Mouse (Mus musculus) cerebellum, adult 2 months (tissue): ENCODE measurements around the gene Kremen1. TPM values are rescaled to one million over a fixed set of nuclear protein-coding genes. Genes with fewer than 3 reads are reported as not detected.

Experiments
- DNase-seq, 2 experiments: peaks; one replicate each; pipeline ENCODE4 v3.0.0; 2021
- H3K27ac ChIP-seq: fragments of 200-500 bp; 2 replicates; pipeline ENCODE4 v1.5.1; 2012; ENCODE audit warnings: low read length, control low read depth, inconsistent platforms; ENCODE audit not compliant: insufficient read depth
- H3K27me3 ChIP-seq: fragments of 200-500 bp; 2 replicates; pipeline ENCODE4 v1.6.1; 2012; ENCODE audit warnings: inconsistent platforms, mild to moderate bottlenecking, low read length, moderate library complexity; ENCODE audit not compliant: control insufficient read depth, insufficient read depth
- H3K4me1 ChIP-seq: fragments of 200-500 bp; 2 replicates; pipeline ENCODE4 v1.6.1; 2011; ENCODE audit warnings: low read length; ENCODE audit not compliant: control insufficient read depth, insufficient read depth
- H3K4me3 ChIP-seq: fragments of 200-500 bp; replicated peaks from 2 replicates; pipeline ENCODE3; 2011; ENCODE audit warnings: mild to moderate bottlenecking, low read depth, low read length, control low read depth; ENCODE audit not compliant: insufficient read depth
- CTCF ChIP-seq: fragments of 200-500 bp; IDR thresholded peaks from 2 replicates; pipeline ENCODE4 v1.5.1; 2011; ENCODE audit warnings: low read depth, mild to moderate bottlenecking, control low read depth, low read length, moderate library complexity, borderline replicate concordance; ENCODE audit not compliant: insufficient read depth
- POLR2A ChIP-seq: fragments of 200-500 bp; IDR thresholded peaks from 2 replicates; pipeline ENCODE4 v1.6.1; 2011; ENCODE audit warnings: low read length, control low read depth, borderline replicate concordance; ENCODE audit not compliant: insufficient read depth
- WGBS: fragments of 180-500 bp; shearing (Covaris S2); methylation state at CpG from one replicate; pipeline ENCODE4 v1.1.7; 2018; 5-methylcytosine and 5-hydroxymethylcytosine counted together
- polyA plus RNA-seq: library from polyadenylated mRNA; depleted of rRNA; stranded (reverse); fragments of >200 nt; gene quantifications from 2 replicates; pipeline ENCODE4 v1.2.3, GENCODE M21; 2012

Gene Kremen1
- polyA plus RNA-seq, 1 experiment: 8.6 TPM

DNA sequence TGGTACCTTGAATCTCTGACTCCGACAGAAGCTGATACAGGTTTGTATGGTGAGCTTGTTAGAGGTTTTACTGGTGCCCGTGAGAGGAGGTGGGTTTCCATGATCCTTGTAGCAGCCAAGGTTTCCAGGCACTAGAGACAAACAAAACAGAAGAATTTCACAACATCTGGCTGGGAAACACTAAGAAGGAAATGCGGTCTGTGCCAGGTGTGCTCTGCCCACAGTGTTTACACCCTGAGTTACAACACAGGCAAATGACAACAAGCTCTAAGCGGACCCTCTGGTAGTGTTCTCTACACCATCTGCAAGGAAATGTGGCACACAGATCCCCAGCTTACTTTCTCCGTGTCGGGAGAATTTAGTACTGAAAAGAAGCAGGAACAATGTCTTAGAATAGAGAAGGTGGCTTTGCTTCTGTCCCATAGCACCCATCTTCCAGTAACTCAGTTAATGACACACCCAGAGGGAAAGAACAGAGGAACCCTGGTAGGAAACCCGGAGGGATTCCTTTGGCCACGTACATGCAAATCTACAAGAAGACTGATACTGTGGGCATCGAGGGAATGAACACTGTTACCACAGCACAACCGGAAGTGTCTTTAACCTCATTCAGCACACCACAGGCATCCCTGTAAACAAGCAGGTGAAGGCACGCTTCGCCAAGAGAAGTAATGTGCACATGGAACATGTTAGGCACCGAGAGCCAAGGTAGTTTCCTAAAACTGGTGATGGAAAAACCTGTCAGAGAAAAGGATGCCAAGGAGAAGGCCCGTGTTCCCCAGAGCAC, 45.8 kb downstream of the Kremen1 start:
- no peak for DNase-seq
- no peak overlapping the region for H3K4me3 ChIP-seq
- H3K27ac ChIP-seq: no peak overlapping the region
- 70% methylated on average over 14 of the region's 14 CpGs for WGBS
- no peaks in the 10 kb centered on the region for H3K4me1 ChIP-seq
- TF ChIP-seq CTCF (no peak), POLR2A (no peak)
- H3K27me3 ChIP-seq: no peaks in the 10 kb centered on the region

DNA sequence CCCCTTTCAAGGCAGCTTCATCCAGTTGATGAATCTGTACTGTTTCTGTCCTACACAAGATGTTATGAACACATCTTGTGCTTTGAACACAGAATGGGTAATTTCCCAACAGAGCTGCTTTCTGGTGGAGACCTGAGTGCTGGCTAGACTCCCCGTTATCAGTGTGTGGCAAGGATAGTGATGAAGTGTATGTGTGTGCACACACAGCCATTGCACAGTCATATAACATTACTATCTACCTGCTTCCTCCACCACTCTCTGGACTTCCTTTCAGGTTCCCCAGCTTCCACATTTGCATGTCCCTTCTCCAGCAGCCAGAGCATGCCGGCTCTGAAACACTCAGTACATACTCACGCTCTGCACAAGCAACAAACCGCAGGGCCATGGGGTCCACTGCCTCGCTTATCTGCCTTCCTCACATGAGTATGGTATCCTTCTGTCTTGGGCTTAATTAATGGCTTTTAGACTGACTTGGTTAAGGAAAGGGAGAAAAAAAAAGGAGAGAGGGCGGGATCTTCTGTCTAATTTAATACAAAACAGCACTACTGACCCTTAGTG, 46.8 kb downstream of the Kremen1 start:
- WGBS: 90% methylated on average over 6 of the region's 6 CpGs
- Histone ChIP-seq H3K4me3 (no peak overlapping the region), H3K27ac (no peak overlapping the region), H3K4me1 (no peaks in the 10 kb centered on the region), H3K27me3 (no peaks in the 10 kb centered on the region)
- TF ChIP-seq CTCF (no peak), POLR2A (no peak)
- DNase-seq: no peak

DNA sequence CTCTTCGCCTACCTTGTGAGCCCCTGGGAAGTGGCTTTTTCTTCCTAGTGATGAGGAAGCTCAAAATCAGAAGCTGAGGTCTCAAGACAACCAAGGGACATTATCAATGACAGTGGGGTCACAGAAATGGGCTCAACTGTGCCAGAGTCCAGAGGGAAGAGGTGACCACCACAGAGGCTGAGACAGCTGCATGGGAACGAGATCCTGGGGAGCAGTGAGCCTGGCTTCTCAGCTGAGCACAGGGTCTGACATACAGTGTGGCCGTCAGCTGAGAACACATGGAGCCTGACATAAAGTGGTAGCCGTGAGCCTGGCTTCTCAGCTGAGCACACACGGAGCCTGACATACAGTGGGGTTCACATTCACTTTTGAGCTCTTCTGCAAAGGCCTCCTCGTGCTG, 58.3 kb downstream of the Kremen1 start:
- 81% methylated on average over 6 of the region's 6 CpGs for WGBS
- H3K27me3 ChIP-seq: no peaks in the 10 kb centered on the region
- DNase-seq: no peak
- peaks cover 6% of the 10 kb centered on the region for H3K4me1 ChIP-seq
- no peak overlapping the region for H3K4me3 ChIP-seq
- no peak for TF ChIP-seq CTCF
- TF ChIP-seq POLR2A: no peak
- no peak overlapping the region for H3K27ac ChIP-seq

DNA sequence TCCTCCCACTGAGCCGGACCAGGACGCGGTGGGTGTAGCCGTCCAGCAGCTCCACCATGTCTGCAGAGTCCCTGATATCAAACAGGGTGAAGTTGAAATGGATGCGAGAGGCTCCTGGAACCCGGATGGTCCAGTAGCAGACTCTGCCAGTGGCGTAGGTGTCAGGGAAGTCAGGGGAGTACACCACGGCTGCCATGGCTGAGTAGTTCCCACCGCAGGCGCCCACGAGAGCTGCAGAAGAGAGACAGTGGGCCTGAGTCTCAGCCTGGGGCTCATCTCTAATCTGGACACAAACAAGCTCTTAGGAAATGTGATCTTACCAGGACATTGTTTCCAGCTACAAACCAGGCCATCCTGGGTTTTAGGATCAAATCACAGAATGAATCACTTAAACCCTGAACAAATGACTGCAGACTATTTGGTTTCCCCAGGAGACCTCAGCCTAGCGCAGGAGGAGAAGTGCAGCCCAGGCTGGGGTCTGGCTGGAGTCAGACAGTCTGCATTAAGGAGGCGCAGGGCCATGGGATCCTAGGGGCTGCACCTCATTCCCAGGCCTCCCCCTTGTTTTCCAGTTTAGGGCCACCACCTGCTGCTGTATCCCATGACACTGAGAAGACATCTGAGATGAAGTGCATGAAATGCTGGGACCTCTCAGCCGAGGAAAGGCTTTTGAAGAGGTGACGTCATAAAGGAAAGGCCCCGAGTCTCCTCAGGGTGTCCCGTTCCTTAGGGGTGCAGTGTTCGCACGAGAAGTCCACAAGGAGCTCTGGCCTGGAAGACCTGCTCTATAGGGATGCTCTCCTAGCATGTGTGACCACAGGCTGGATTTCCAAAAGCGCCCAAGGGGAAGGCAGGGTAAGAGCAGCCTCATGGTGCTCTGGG, 59.3 kb downstream of the Kremen1 start:
- no peak overlapping the region for H3K4me3 ChIP-seq
- TF ChIP-seq CTCF (no peak), POLR2A (no peak)

DNA sequence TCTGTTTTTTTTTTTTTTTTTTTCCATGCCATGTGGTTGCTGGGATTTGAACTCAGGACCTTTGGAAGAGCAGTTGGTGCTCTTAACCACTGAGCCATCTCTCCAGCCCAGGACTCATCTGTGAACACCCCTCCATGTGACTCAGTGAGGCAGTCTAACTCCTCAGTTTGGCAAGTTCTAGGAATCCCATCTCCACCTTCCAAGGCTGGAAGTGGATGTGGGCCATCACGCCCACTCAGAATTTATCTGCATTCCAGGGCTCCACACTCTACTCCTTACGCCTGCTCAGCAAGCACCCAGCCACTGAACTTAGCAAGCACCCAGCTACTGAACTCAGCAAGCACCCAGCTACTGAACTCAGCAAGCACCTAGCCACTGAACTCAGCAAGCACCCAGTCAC, 61.5 kb downstream of the Kremen1 start:
- WGBS: 95% methylated on average over 2 of the region's 2 CpGs

More for the DNA sequence above, 59.3 kb downstream of the Kremen1 start:
- 89% methylated on average over 20 of the region's 20 CpGs for WGBS
- DNase-seq: no peak
- H3K4me1 ChIP-seq: peaks cover under 1% of the 10 kb centered on the region
- H3K27me3 ChIP-seq: no peaks in the 10 kb centered on the region
- no peak overlapping the region for H3K27ac ChIP-seq

DNA sequence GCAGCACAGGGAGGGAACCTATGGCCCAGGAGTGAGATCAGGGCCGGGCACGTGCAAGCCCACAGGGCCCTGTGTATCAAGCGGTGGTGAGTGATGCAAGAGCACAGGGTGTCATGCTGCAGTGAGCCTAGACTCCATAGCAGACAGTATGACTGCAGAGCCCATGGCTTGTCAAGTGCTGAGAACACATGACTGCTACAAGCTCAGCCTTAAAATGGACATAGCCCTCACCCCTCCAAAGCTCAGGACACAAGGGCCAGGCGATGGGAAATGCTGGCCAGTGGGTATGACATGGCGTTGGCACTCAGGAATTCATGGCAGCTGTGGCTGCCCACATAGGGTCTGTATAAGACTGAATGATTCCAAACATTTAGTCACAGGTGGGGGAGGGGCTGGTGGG, 64.3 kb downstream of the Kremen1 start:
- no peaks in the 10 kb centered on the region for H3K27me3 ChIP-seq
- H3K4me3 ChIP-seq: no peak overlapping the region
- WGBS: 68% methylated on average over 5 of the region's 5 CpGs
- H3K27ac ChIP-seq: no peak overlapping the region
- TF ChIP-seq POLR2A: no peak
- no peak for TF ChIP-seq CTCF
- H3K4me1 ChIP-seq: peaks cover 4% of the 10 kb centered on the region; the same call in 1 of the 2 replicates
- no peak for DNase-seq

More for the DNA sequence above, 61.5 kb downstream of the Kremen1 start:
- no peak overlapping the region for H3K27ac ChIP-seq
- DNase-seq: no peak
- no peak for TF ChIP-seq POLR2A
- TF ChIP-seq CTCF: no peak
- no peaks in the 10 kb centered on the region for H3K4me1 ChIP-seq
- no peak overlapping the region for H3K4me3 ChIP-seq
- H3K27me3 ChIP-seq: no peaks in the 10 kb centered on the region

DNA sequence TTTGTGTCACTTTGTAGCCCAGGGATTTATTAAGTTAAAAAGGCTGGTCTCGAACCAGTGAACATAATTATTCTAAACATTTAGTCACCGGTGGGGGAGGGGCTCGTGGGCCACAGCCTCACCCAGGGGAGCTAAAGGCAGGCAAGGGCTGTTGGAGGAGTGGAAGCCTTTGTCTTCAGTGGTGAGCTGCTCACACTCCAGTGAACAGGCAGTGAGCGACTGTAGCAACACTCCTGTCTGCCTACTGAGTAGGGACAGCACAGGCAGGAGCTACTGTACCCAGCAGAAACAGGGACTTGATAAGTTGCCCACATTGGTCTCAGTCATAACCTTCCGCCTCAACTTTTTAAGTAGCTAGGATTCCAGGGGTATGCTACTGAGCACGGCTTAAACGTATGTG, 64.8 kb downstream of the Kremen1 start:
- TF ChIP-seq POLR2A (no peak), CTCF (no peak)
- H3K27ac ChIP-seq: no peak overlapping the region
- no peak for DNase-seq
- H3K4me1 ChIP-seq: peaks cover 4% of the 10 kb centered on the region; the same call in 1 of the 2 replicates
- no peaks in the 10 kb centered on the region for H3K27me3 ChIP-seq
- 68% methylated on average over 7 of the region's 7 CpGs for WGBS
- no peak overlapping the region for H3K4me3 ChIP-seq
